In the genomic region with DNA sequence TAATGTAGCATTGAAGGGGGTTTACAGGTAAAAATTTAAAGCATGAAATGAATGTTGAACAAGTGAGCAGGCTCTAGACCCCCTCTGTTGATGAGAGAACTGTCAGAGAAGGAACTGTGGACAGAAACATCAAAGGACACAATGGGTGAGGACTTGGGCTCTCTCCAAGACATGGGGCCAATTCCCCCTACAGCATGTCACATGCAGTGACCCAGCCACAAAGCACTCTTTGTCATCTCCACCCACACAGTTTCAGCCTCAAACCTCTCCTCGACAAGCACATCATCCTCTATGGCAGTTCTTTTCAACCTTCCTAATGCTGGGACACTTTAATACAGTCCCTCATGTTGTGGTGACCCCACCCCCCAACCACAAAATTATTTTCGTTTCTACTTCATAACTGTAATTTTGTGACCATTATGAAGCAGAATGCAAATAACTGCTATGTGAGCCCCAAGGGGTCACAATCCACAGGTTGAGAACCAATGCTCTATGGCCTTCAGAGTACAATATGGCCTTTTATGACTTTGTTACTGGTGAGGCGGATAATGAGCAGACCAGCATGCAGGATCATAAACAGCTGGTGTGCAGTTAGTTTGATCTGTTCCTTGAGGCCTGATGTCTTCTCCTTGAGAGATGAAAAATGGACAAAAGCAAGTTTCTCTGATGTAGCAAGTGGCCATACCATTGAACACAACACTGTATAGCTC, we compare ENCODE assay signal across 25 mouse cellular contexts. TPM values are rescaled to one million over a fixed set of nuclear protein-coding genes. Genes with fewer than 3 reads are reported as not detected.
A peak's percentile ranks its signal among the peaks of the same experiment; 100 is the strongest.
DNase-seq lines count a peak whose midpoint lies in the region; TF ChIP-seq lines count a peak whose summit lies in the region.
"Had no signal": no experiment of that assay in that cellular context is flagged by ENCODE, and none has a peak within 500 bp of the region (broad histone marks: within the 10 kb centered on the region; RNA-seq: fewer than 3 reads in every experiment).

No protein-coding gene starts in this region.

- DNase-seq in layer of hippocampus, adult 11-12 months (ENCODE audit: low spot score) = peak; percentile 49
- DNase-seq in layer of hippocampus, adult 9-10 months (ENCODE audit: low spot score) = no peak
- DNase-seq in retina, postnatal 1 day = peak; percentile 16
- no peak for DNase-seq in retina, embryonic 14.5 days (ENCODE audit: low spot score)
- no peak for DNase-seq in kidney, postnatal 25 days
- DNase-seq: adrenal gland, adult 2 months; cerebellum, adult 11 months; cerebellum, postnatal 10 days; forebrain, postnatal 0 days; gastrocnemius, postnatal 14 days; kidney, adult 18-20 months; kidney, postnatal 4 days; layer of hippocampus, postnatal 36 days; lung, postnatal 36 days; thymus, postnatal 14 days had no signal

- no peaks in the 10 kb centered on the region for H3K4me1 ChIP-seq in cortical plate, adult 2 months (ENCODE audit: control insufficient read depth, insufficient read depth, low read length)
- peaks cover 4% of the 10 kb centered on the region; the same call in 1 of the 2 replicates for H3K4me1 ChIP-seq in small intestine, adult 2 months (ENCODE audit: control insufficient read depth, insufficient read depth, insufficient read length, low read length)
- H3K4me1 ChIP-seq: forebrain, embryonic 12.5 days; heart, embryonic 10.5 days; heart, embryonic 15.5 days; liver, embryonic 15.5 days; lung, embryonic 15.5 days had no signal

- H3K27me3 ChIP-seq in small intestine, adult 2 months (ENCODE audit: control insufficient read depth, insufficient read depth, low read length) = no peaks in the 10 kb centered on the region
- H3K27me3 ChIP-seq: forebrain, embryonic 12.5 days; heart, embryonic 15.5 days; limb, embryonic 12.5 days; liver, embryonic 15.5 days; lung, embryonic 15.5 days had no signal

- no peak for TF ChIP-seq POLR2A in cortical plate, adult 2 months (IDR thresholded peaks at IDR 0.05; ENCODE audit: extremely low read depth, insufficient read depth, low read length)
- no peak for TF ChIP-seq POLR2A in small intestine, adult 2 months (IDR thresholded peaks at IDR 0.05; ENCODE audit: low read depth, low read length)

- H3K27ac ChIP-seq in cortical plate, adult 2 months (ENCODE audit: insufficient read depth, low read length) = peak overlapping the region; percentile 83
- 0 out of 2 replicates have a peak overlapping the region, but pooled peaks have one; percentile 29 for H3K27ac ChIP-seq in small intestine, adult 2 months (ENCODE audit: insufficient read depth, low read depth, low read length)
- H3K27ac ChIP-seq: forebrain, embryonic 12.5 days; heart, embryonic 10.5 days; heart, embryonic 15.5 days; limb, embryonic 12.5 days; liver, embryonic 15.5 days; lung, embryonic 15.5 days had no signal

- WGBS in small intestine, adult 2 months = 48% methylated on average over 3 of the region's 3 CpGs

- no peaks in the 10 kb centered on the region for H3K36me3 ChIP-seq in small intestine, adult 2 months (ENCODE audit: control insufficient read depth, insufficient read depth, low read length)
- H3K36me3 ChIP-seq: forebrain, embryonic 12.5 days; heart, embryonic 10.5 days; heart, embryonic 15.5 days; limb, embryonic 12.5 days; liver, embryonic 15.5 days; lung, embryonic 15.5 days had no signal

- no peak overlapping the region for H3K4me3 ChIP-seq in cortical plate, adult 2 months (ENCODE audit: insufficient read depth, low read length)
- H3K4me3 ChIP-seq in small intestine, adult 2 months (ENCODE audit: low read depth, low read length) = no peak overlapping the region
- H3K4me3 ChIP-seq: erythroblast, embryonic 14.5 days; forebrain, embryonic 12.5 days; heart, embryonic 10.5 days; heart, embryonic 15.5 days; limb, embryonic 12.5 days; liver, embryonic 15.5 days; lung, embryonic 15.5 days had no signal

- no peak for TF ChIP-seq CTCF in cortical plate, adult 2 months (IDR thresholded peaks at IDR 0.05; ENCODE audit: extremely low read depth, insufficient read depth, low read length)
- TF ChIP-seq CTCF in small intestine, adult 2 months (IDR thresholded peaks at IDR 0.05; ENCODE audit: extremely low read depth, insufficient read length, insufficient replicate concordance, low read depth, low read length) = no peak

RNA-seq across cellular contexts. Expression of a gene that starts 10.8 kb away (rescaled TPM):
- polyA plus RNA-seq in cortical plate, adult 2 months (2012; rRNA removed) = 172 and 190 TPM in 2 replicates
- 0.58 and 3.2 TPM in 2 replicates for polyA plus RNA-seq in small intestine, adult 2 months (2012; rRNA removed)
- polyA plus RNA-seq: erythroblast, embryonic 14.5 days; liver, adult 2 months had no signal

Comparison
In these comparisons a context has a peak if more than half of its experiments do, and no peak if none do; other contexts are left out.
1. DNase-seq: peak in layer of hippocampus, adult 11-12 months (single experiment) and retina, postnatal 1 day (single experiment); none in layer of hippocampus, adult 9-10 months (single experiment), retina, embryonic 14.5 days (single experiment) and kidney, postnatal 25 days (0 of 2).
2. RNA of a gene that starts 10.8 kb away (polyA plus RNA-seq): 172 to 190 TPM in cortical plate, adult 2 months; 0.58 to 3.2 TPM in small intestine, adult 2 months; every median in the first group is over 10 times any median in the second.